Mouse (Mus musculus) kidney, postnatal 25 days (tissue): ENCODE measurements around the gene Nbeal1.

ENCODE experiments used
- DNase-seq, 2 experiments: peaks; one replicate each; pipeline ENCODE4 v3.0.0; 2021; ENCODE audit warnings: mixed read lengths in 2 of 2

Nbeal1 gene

GRCm38 (mm10) chr1:60344670-60345069 is 164.3 kb downstream of the Nbeal1 start:
- DNase-seq, result no peak

GRCm38 (mm10) chr1:60345712-60346111 is 165.3 kb downstream of the Nbeal1 start:
- DNase-seq, result no peak

GRCm38 (mm10) chr1:60352786-60353185 is 172.4 kb downstream of the Nbeal1 start:
- DNase-seq, result no peak

GRCm38 (mm10) chr1:60361626-60362025 is 181.2 kb downstream of the Nbeal1 start:
- DNase-seq, result peak in 1 of 2 experiments; percentile 9

GRCm38 (mm10) chr1:60376556-60376955 is 196.2 kb downstream of the Nbeal1 start:
- DNase-seq, result no peak

- DNase-seq, result no peak
Measured at GRCm38 (mm10) chr1:60381910-60382309, 201.5 kb downstream of the Nbeal1 start.
